Mouse (Mus musculus): Measurements from ENCODE around the gene Cryba4. TPM values are rescaled to one million over a fixed set of nuclear protein-coding genes. Genes with fewer than 3 reads are reported as not detected.

The Cryba4 gene
- polyA plus RNA-seq (2012; rRNA removed): 1.0 and 1.4 TPM in 2 replicates

- 47% methylated on average over 2 of the region's 2 CpGs for WGBS
- H3K4me3 ChIP-seq (replicated peaks; ENCODE audit: extremely low read depth, low read depth, low read length): no peak within 1 kb of the TSS
Measured at GRCm38 (mm10) chr5:112252400-112252799, at the start of gene Cryba4. TSS of gene Cryba4 (minus strand) at chr5:112252518.

GRCm38 (mm10) chr5:112301694-112302093 lies 49.4 kb upstream of the Cryba4 start:
- WGBS: 76% methylated on average over 4 of the region's 4 CpGs
- Histone ChIP-seq H3K4me3 (replicated peaks; ENCODE audit: extremely low read depth, low read depth, low read length) (no peak overlapping the region), H3K4me1 (ENCODE audit: control insufficient read depth, insufficient read depth, low read length) (peaks cover 30% of the 10 kb centered on the region)
- TF ChIP-seq POLR2A (IDR thresholded peaks at IDR 0.05; ENCODE audit: borderline replicate concordance, extremely low read depth, low read depth, low read length) (no peak), CTCF (IDR thresholded peaks at IDR 0.05; ENCODE audit: insufficient read depth, low read length) (no peak)
- no peak for DNase-seq

More at GRCm38 (mm10) chr5:112252400-112252799, at the start of gene Cryba4:
- peaks cover 4% of the 10 kb centered on the region for H3K4me1 ChIP-seq (ENCODE audit: control insufficient read depth, insufficient read depth, low read length)
- no peak for TF ChIP-seq CTCF (IDR thresholded peaks at IDR 0.05; ENCODE audit: insufficient read depth, low read length)
- TF ChIP-seq POLR2A (IDR thresholded peaks at IDR 0.05; ENCODE audit: borderline replicate concordance, extremely low read depth, low read depth, low read length): no peak
- no peak for DNase-seq

- Histone ChIP-seq H3K4me1 (ENCODE audit: control insufficient read depth, insufficient read depth, low read length) (peaks cover 32% of the 10 kb centered on the region), H3K4me3 (replicated peaks; ENCODE audit: extremely low read depth, low read depth, low read length) (no peak overlapping the region)
- DNase-seq: no peak
- WGBS: 77% methylated on average over 6 of the region's 6 CpGs
- TF ChIP-seq POLR2A (IDR thresholded peaks at IDR 0.05; ENCODE audit: borderline replicate concordance, extremely low read depth, low read depth, low read length): no peak
- no peak for TF ChIP-seq CTCF (IDR thresholded peaks at IDR 0.05; ENCODE audit: insufficient read depth, low read length)
Measured at GRCm38 (mm10) chr5:112300721-112301308, 48.5 kb upstream of the Cryba4 start.

- 63% methylated on average over 2 of the region's 2 CpGs for WGBS
- no peak overlapping the region for H3K4me3 ChIP-seq (replicated peaks; ENCODE audit: extremely low read depth, low read depth, low read length)
- H3K4me1 ChIP-seq (ENCODE audit: control insufficient read depth, insufficient read depth, low read length): peaks cover 33% of the 10 kb centered on the region
- TF ChIP-seq POLR2A (IDR thresholded peaks at IDR 0.05; ENCODE audit: borderline replicate concordance, extremely low read depth, low read depth, low read length): no peak
- TF ChIP-seq CTCF (IDR thresholded peaks at IDR 0.05; ENCODE audit: insufficient read depth, low read length): no peak
- DNase-seq: no peak
Measured at GRCm38 (mm10) chr5:112300112-112300511, 47.8 kb upstream of the Cryba4 start.

- TF ChIP-seq POLR2A (IDR thresholded peaks at IDR 0.05; ENCODE audit: borderline replicate concordance, extremely low read depth, low read depth, low read length) (no peak), CTCF (IDR thresholded peaks at IDR 0.05; ENCODE audit: insufficient read depth, low read length) (no peak)
- DNase-seq: no peak
- WGBS: 63% methylated on average over 4 of the region's 4 CpGs
- peaks cover 38% of the 10 kb centered on the region for H3K4me1 ChIP-seq (ENCODE audit: control insufficient read depth, insufficient read depth, low read length)
- H3K4me3 ChIP-seq (replicated peaks; ENCODE audit: extremely low read depth, low read depth, low read length): no peak overlapping the region
Measured at GRCm38 (mm10) chr5:112299399-112299798, 47.1 kb upstream of the Cryba4 start.

- Histone ChIP-seq H3K4me1 (ENCODE audit: control insufficient read depth, insufficient read depth, low read length) (peaks cover 41% of the 10 kb centered on the region), H3K4me3 (replicated peaks; ENCODE audit: extremely low read depth, low read depth, low read length) (no peak overlapping the region)
- TF ChIP-seq POLR2A (IDR thresholded peaks at IDR 0.05; ENCODE audit: borderline replicate concordance, extremely low read depth, low read depth, low read length) (no peak), CTCF (IDR thresholded peaks at IDR 0.05; ENCODE audit: insufficient read depth, low read length) (no peak)
- DNase-seq: no peak
- WGBS: 47% methylated on average over 12 of the region's 12 CpGs
Measured at GRCm38 (mm10) chr5:112298226-112298988, 46.1 kb upstream of the Cryba4 start.

- Histone ChIP-seq H3K4me3 (replicated peaks; ENCODE audit: extremely low read depth, low read depth, low read length) (no peak overlapping the region), H3K4me1 (ENCODE audit: control insufficient read depth, insufficient read depth, low read length) (peaks cover 46% of the 10 kb centered on the region)
- DNase-seq: no peak
- WGBS: 45% methylated on average over 2 of the region's 2 CpGs
- TF ChIP-seq CTCF (IDR thresholded peaks at IDR 0.05; ENCODE audit: insufficient read depth, low read length) (no peak), POLR2A (IDR thresholded peaks at IDR 0.05; ENCODE audit: borderline replicate concordance, extremely low read depth, low read depth, low read length) (no peak)
Measured at GRCm38 (mm10) chr5:112297257-112297656, 44.9 kb upstream of the Cryba4 start.

DNA sequence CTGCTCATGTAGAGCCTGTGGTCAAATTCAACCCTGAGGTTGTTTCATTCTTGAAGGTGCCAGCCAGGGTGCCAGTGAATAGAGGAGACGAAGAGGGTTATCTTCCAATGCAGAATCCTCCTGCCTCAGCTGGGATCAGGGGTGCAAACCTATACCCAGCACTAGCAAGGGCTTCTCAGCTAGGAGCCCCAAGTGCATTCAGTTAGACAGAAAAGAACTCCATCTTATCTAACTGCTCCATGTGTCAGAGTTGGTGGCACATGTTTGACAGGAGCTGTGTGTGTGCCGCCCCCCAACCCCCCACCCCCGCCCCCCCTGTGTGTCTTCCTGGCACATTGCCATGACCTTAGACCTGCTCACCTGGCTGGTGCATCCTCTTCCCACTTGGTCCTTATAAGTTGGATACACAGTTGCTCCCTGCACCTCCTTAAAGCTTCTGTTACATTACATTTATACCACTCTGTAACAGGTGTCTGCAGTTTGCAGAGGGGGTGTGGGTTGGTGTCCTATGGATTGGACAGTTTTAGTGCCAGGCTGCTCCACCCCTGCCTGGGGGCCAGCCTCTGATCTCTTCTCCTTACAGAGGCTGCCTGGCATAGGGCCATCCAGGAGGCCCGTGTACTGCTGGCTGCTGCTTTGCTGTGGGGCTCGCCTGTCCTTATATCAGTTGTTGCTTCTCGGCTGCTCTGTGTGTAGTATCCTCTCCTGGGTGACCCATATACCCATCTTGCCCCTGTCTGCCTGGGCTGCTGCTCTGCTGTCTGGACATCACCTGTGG lies 44.3 kb upstream of the Cryba4 start:
- TF ChIP-seq POLR2A (IDR thresholded peaks at IDR 0.05; ENCODE audit: borderline replicate concordance, extremely low read depth, low read depth, low read length) (no peak), CTCF (IDR thresholded peaks at IDR 0.05; ENCODE audit: insufficient read depth, low read length) (no peak)
- Histone ChIP-seq H3K4me3 (replicated peaks; ENCODE audit: extremely low read depth, low read depth, low read length) (no peak overlapping the region), H3K4me1 (ENCODE audit: control insufficient read depth, insufficient read depth, low read length) (peaks cover 51% of the 10 kb centered on the region)
- 45% methylated on average over 6 of the region's 6 CpGs for WGBS
- DNase-seq: no peak

- peaks cover 56% of the 10 kb centered on the region for H3K4me1 ChIP-seq (ENCODE audit: control insufficient read depth, insufficient read depth, low read length)
- no peak overlapping the region for H3K4me3 ChIP-seq (replicated peaks; ENCODE audit: extremely low read depth, low read depth, low read length)
- 71% methylated on average over 8 of the region's 8 CpGs for WGBS
- DNase-seq: no peak
- no peak for TF ChIP-seq CTCF (IDR thresholded peaks at IDR 0.05; ENCODE audit: insufficient read depth, low read length)
- no peak for TF ChIP-seq POLR2A (IDR thresholded peaks at IDR 0.05; ENCODE audit: borderline replicate concordance, extremely low read depth, low read depth, low read length)
Measured at GRCm38 (mm10) chr5:112295564-112295963, 43.2 kb upstream of the Cryba4 start.

All from lung, adult 2 months (tissue).